Mouse (Mus musculus) thymus, adult 2 months (tissue): ENCODE measurements around the gene Fam69b. TPM values are rescaled to one million over a fixed set of nuclear protein-coding genes. Genes with fewer than 3 reads are reported as not detected.
A peak's percentile ranks its signal among the peaks of the same experiment; 100 is the strongest.

ENCODE experiments used
- DNase-seq: peaks from one replicate; pipeline ENCODE4 v3.0.0; 2021
- H3K27ac ChIP-seq: fragments of 200-500 bp; 2 replicates; pipeline ENCODE4 v1.5.1; 2012; ENCODE audit warnings: low read length, control low read depth; ENCODE audit not compliant: control insufficient read depth, insufficient read depth
- H3K27me3 ChIP-seq: fragments of 200-500 bp; 2 replicates; pipeline ENCODE4 v1.6.1; 2012; ENCODE audit warnings: mild to moderate bottlenecking, low read length, moderate library complexity, mixed read lengths; ENCODE audit not compliant: control insufficient read depth, insufficient read depth
- H3K36me3 ChIP-seq: fragments of 200-500 bp; 2 replicates; pipeline ENCODE4 v1.6.1; 2012; ENCODE audit warnings: mild to moderate bottlenecking, low read length, moderate library complexity; ENCODE audit not compliant: control insufficient read depth, insufficient read depth
- H3K4me1 ChIP-seq: fragments of 200-500 bp; replicated peaks from 2 replicates; pipeline ENCODE4 v1.6.1; 2012; ENCODE audit warnings: low read length; ENCODE audit not compliant: control insufficient read depth, insufficient read depth
- H3K4me3 ChIP-seq: fragments of 200-500 bp; 2 replicates; pipeline ENCODE4 v1.5.1; 2012; ENCODE audit warnings: mild to moderate bottlenecking, low read length, control low read depth, moderate library complexity; ENCODE audit not compliant: control insufficient read depth, insufficient read depth
- CTCF ChIP-seq: fragments of 200-500 bp; IDR thresholded peaks from 2 replicates; pipeline ENCODE4 v1.5.1; 2012; ENCODE audit warnings: mild to moderate bottlenecking, control low read depth, low read length, moderate library complexity, borderline replicate concordance; ENCODE audit not compliant: control insufficient read depth, poor library complexity, insufficient read depth; ENCODE audit errors: extremely low read depth
- POLR2A ChIP-seq: fragments of 200-500 bp; IDR thresholded peaks from 2 replicates; pipeline ENCODE4 v1.6.1; 2012; ENCODE audit warnings: mild to moderate bottlenecking, low read length, control low read depth, moderate library complexity; ENCODE audit not compliant: control insufficient read depth, poor library complexity, insufficient read depth; ENCODE audit errors: extremely low read depth
- WGBS: fragments of 180-500 bp; shearing (Covaris S2); methylation state at CpG from one replicate; pipeline ENCODE4 v1.1.7; 2018; 5-methylcytosine and 5-hydroxymethylcytosine counted together
- polyA plus RNA-seq: library from polyadenylated mRNA; depleted of rRNA; stranded (reverse); fragments of >200 nt; gene quantifications from 2 replicates; pipeline ENCODE4 v1.2.3, GENCODE M21; 2012

Gene Fam69b
- polyA plus RNA-seq, 1 experiment: 14.8 TPM

DNA sequence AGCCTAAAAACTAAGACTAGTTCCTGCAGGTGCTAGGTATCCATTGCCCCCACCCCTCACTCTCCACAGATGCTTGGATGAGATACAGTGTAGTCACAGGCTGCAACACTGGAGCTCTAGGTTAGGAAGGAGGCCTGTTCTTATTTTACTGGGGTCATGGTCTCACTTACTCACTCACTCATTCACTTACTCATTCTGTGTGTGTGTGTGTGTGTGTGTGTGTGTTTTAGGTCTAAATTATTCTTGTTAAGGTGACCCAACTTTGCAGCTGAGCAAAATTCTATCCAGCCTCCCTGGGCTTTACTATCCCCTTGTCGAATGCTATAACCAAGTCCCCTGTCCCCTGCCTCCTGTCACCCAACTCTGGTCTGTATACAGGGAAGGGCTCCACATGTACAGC lies 26.7 kb upstream of the Fam69b start:
- no peak overlapping the region for H3K27ac ChIP-seq
- WGBS: 100% methylated on average over 1 of the region's 1 CpGs
- H3K4me3 ChIP-seq: no peak overlapping the region
- DNase-seq: no peak
- H3K27me3 ChIP-seq: no peaks in the 10 kb centered on the region
- peaks cover 16% of the 10 kb centered on the region for H3K4me1 ChIP-seq
- no peaks in the 10 kb centered on the region for H3K36me3 ChIP-seq
- TF ChIP-seq POLR2A (no peak), CTCF (no peak)

DNA sequence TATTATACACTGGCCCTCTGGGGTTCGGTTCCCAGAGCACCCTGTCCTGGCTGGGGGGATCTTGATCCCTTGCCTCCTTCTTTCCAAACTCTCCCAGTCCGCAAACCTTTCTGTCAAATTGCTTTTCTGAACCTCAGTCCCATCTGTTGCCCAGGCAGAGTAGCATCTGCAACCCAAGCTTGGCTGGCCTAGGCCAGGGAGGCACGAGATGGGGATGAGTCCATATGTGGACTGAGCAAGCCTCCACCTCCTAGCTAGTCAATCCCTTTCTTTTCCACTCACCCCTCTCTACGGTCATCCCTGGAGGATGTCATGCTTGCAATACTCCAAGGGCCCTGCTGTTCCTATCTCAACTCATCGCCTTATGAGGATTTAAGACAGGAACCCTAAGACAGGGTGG lies 25.6 kb upstream of the Fam69b start:
- Histone ChIP-seq H3K27me3 (no peaks in the 10 kb centered on the region), H3K4me3 (no peak overlapping the region), H3K4me1 (peaks cover 12% of the 10 kb centered on the region), H3K36me3 (no peaks in the 10 kb centered on the region), H3K27ac (no peak overlapping the region)
- TF ChIP-seq POLR2A (no peak), CTCF (no peak)
- WGBS: 91% methylated on average over 5 of the region's 5 CpGs
- DNase-seq: no peak

DNA sequence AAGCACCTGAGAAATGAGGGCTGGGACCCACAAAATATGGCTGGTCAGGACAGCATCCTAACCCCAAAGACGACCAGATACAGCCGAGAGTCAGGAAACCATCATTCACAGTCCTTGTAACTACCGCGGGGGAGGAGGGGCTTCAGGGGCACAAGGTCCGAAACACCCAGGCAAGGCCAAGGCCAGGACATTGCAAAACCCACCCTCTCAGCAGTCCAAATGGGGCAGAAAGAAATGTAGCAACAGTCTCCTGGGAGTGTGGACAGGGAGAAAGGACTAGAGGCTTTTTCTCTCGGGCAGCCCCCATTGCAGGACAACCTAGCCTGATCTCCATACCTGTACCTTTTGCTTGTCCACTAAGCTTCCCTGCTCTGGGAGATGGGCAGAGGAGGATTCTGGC lies 25.1 kb upstream of the Fam69b start:
- Histone ChIP-seq H3K4me3 (peak overlapping the region; percentile 65), H3K27me3 (no peaks in the 10 kb centered on the region), H3K36me3 (no peaks in the 10 kb centered on the region), H3K27ac (no peak overlapping the region), H3K4me1 (peaks cover 12% of the 10 kb centered on the region)
- TF ChIP-seq POLR2A: no peak
- TF ChIP-seq CTCF: no peak
- WGBS: 27% methylated on average over 6 of the region's 6 CpGs
- no peak for DNase-seq

DNA sequence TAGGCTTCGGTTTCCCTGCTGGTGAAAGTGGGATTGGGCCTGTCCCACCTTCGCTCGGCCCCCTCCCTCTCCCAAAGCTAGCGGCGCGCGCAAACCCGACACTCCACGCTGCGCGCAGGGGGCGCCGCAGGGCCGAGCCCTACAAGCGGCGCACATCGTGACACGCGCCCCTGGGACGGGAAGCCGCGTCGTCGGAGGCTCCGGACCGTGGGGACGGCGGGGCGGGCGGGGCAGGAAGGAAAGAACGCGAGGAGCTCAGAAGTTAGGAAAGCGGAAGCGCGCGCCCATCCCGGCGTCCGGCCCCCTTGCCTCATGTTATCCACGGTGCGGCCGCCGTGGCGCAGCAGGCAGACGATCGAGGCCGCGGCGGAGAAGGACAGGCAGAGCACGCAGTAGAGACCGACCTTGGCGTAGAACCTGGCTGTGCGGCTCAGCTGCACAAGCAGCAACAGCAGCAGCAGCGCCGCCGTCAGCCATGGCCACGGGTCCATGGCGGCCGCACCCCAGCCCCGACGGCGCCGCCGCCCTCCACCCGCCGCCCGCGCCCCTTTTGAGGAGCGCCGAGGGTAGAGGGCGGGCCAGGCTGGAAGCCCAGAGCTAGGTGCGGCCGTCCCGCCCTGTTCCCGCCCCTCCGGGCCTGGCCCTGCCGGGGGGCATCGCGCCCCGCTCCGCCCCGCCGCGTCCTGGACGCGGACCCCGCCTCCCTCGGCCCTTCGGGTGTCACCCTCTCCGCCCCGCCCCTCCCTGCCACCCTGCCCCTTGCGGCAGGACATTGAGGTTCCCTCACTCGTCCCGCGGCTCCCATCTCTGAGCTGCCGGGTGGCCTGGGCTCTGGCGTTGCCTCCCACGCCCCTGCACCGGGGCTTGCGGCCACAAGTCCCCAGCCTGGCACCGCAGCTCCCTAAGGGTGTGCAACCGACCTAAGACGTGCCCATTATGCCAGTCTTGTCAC lies 24.3 kb upstream of the Fam69b start, which contains the start of gene Agpat2:
Gene Agpat2, minus strand, starts transcription at position 698 of the 952 bp plus-strand sequence.
- Histone ChIP-seq H3K4me3 (peak within 1 kb of the TSS; percentile 65), H3K36me3 (no peaks in the 10 kb centered on the region), H3K27ac (no peak within 1 kb of the TSS), H3K4me1 (peaks cover 12% of the 10 kb centered on the region), H3K27me3 (no peaks in the 10 kb centered on the region)
- 0 out of 2 replicates have a peak, but pooled peaks have one; percentile 33 for TF ChIP-seq POLR2A
- TF ChIP-seq CTCF: peak; percentile 37; the same call in 1 of the 2 replicates
- DNase-seq: peak; percentile 78
- under 1% methylated on average over 97 of the region's 103 CpGs for WGBS

DNA sequence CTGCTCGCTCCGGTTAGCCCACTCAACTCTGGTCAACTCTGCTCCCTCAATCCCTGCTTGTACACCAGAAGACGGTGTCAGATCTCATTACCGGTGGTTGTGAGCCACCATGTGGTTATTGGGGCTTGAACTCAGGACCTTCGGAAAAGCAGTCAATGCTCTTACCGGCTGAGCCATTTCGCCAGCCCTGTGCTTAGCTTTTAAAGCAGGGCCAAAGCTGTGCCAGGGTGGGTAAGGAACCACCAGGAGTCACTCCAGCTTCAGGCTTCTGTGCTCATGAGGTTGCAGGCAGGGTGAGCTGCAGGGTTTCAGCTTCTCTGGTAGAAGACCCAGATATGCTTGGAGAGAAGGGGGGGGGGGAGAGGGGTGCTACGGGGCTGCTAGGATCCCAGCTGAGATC lies 22.9 kb upstream of the Fam69b start:
- H3K4me3 ChIP-seq: no peak overlapping the region
- no peaks in the 10 kb centered on the region for H3K36me3 ChIP-seq
- H3K27ac ChIP-seq: no peak overlapping the region
- H3K4me1 ChIP-seq: peaks cover 12% of the 10 kb centered on the region
- no peaks in the 10 kb centered on the region for H3K27me3 ChIP-seq
- 88% methylated on average over 8 of the region's 8 CpGs for WGBS
- DNase-seq: no peak
- TF ChIP-seq POLR2A (no peak), CTCF (no peak)

DNA sequence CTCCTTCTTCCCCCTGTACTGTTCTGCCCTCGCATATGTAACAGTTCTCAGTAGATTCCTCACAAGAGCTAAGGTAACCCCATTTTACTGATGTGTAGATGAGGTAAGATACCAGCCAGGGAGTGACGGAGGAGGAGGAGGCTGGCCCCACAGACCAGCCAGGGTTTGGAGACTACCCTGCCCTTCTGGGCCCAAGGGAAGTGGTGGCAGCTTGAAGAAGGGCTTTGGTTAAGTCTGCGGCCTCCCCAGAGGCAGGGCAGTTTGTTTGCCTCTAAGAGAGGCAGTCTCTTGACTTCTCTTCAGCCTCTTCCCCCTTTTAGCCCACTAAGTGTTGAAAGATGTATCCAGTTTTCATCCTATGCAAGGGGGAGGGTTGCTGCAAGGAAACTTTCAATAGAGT lies 21.7 kb upstream of the Fam69b start:
- H3K36me3 ChIP-seq: no peaks in the 10 kb centered on the region
- no peak overlapping the region for H3K4me3 ChIP-seq
- H3K4me1 ChIP-seq: peaks cover 12% of the 10 kb centered on the region
- no peak for DNase-seq
- no peaks in the 10 kb centered on the region for H3K27me3 ChIP-seq
- no peak for TF ChIP-seq CTCF
- no peak for TF ChIP-seq POLR2A
- 41% methylated on average over 3 of the region's 3 CpGs for WGBS
- no peak overlapping the region for H3K27ac ChIP-seq
